17 mouse cellular contexts compared by ENCODE assay signal in genomic region chr5:111176441-111176840, GRCm38 (mm10).
DNase-seq lines count a peak whose midpoint lies in the region; ATAC-seq lines count a peak whose summit lies in the region.
"Had no signal": no experiment of that assay in that cellular context is flagged by ENCODE, and none has a peak within 500 bp of the region (broad histone marks: within the 10 kb centered on the region; RNA-seq: fewer than 3 reads in every experiment).

No protein-coding gene starts in this region.

- ATAC-seq in forebrain, embryonic 12.5 days (ENCODE audit: low FRiP score): no peak
- ATAC-seq in forebrain, embryonic 13.5 days: no peak
- ATAC-seq in midbrain, embryonic 11.5 days (ENCODE audit: low FRiP score): 0 out of 2 replicates have a peak, but pooled peaks have one; percentile 9
- ATAC-seq: intestine, postnatal 0 days had no signal

- H3K4me3 ChIP-seq in forebrain, embryonic 12.5 days (replicated peaks): no peak overlapping the region
- no peak overlapping the region for H3K4me3 ChIP-seq in forebrain, embryonic 13.5 days
- no peak overlapping the region for H3K4me3 ChIP-seq in midbrain, embryonic 11.5 days (ENCODE audit: low read depth, low read length)
- H3K4me3 ChIP-seq: embryonic facial prominence, embryonic 12.5 days had no signal

- H3K36me3 ChIP-seq in forebrain, embryonic 12.5 days (replicated peaks): no peaks in the 10 kb centered on the region
- H3K36me3 ChIP-seq in forebrain, embryonic 13.5 days (ENCODE audit: poor library complexity, severe bottlenecking): no peaks in the 10 kb centered on the region
- H3K36me3 ChIP-seq in midbrain, embryonic 11.5 days (ENCODE audit: control insufficient read depth, insufficient read depth, low read length): no peaks in the 10 kb centered on the region
- H3K36me3 ChIP-seq: embryonic facial prominence, embryonic 12.5 days had no signal

- no peaks in the 10 kb centered on the region for H3K9me3 ChIP-seq in forebrain, embryonic 12.5 days
- H3K9me3 ChIP-seq in forebrain, embryonic 13.5 days (replicated peaks): no peaks in the 10 kb centered on the region
- no peaks in the 10 kb centered on the region for H3K9me3 ChIP-seq in midbrain, embryonic 11.5 days (ENCODE audit: control insufficient read depth, low read length)
- H3K9me3 ChIP-seq: embryonic facial prominence, embryonic 12.5 days had no signal

- peak overlapping the region; percentile 8; the same call in 1 of the 2 replicates for H3K27ac ChIP-seq in forebrain, embryonic 12.5 days
- no peak overlapping the region; the same call in 1 of the 2 replicates for H3K27ac ChIP-seq in forebrain, embryonic 13.5 days
- H3K27ac ChIP-seq in midbrain, embryonic 11.5 days (ENCODE audit: low read depth, low read length): no peak overlapping the region
- H3K27ac ChIP-seq: embryonic facial prominence, embryonic 12.5 days; stomach, postnatal 0 days had no signal

- DNase-seq in lung, postnatal 25 days (ENCODE audit: low spot score): peak; percentile 18
- DNase-seq in lung, postnatal 36 days: no peak
- no peak for DNase-seq in midbrain, embryonic 11.5 days (ENCODE audit: low spot score, missing footprints)
- DNase-seq in thymus, postnatal 14 days: peak; percentile 57
- no peak for DNase-seq in cerebellum, adult 18-20 months
- DNase-seq in left cerebral cortex, adult 11 months (ENCODE audit: low spot score): no peak
- DNase-seq: adrenal gland, postnatal 25 days; cerebellum, adult 2 months; left cerebral cortex, postnatal 4 days; lung, adult 2 months; right cerebral cortex, postnatal 14 days had no signal

- no peak overlapping the region for H3K4me2 ChIP-seq in forebrain, embryonic 12.5 days
- H3K4me2 ChIP-seq in forebrain, embryonic 13.5 days: no peak overlapping the region
- H3K4me2 ChIP-seq in midbrain, embryonic 11.5 days: no peak overlapping the region
- H3K4me2 ChIP-seq: embryonic facial prominence, embryonic 12.5 days; heart, embryonic 11.5 days had no signal

- H3K9ac ChIP-seq in forebrain, embryonic 12.5 days: no peak overlapping the region
- no peak overlapping the region; the same call in 1 of the 2 replicates for H3K9ac ChIP-seq in forebrain, embryonic 13.5 days
- no peak overlapping the region for H3K9ac ChIP-seq in midbrain, embryonic 11.5 days (ENCODE audit: low read length)
- H3K9ac ChIP-seq: embryonic facial prominence, embryonic 12.5 days had no signal

- H3K27me3 ChIP-seq in forebrain, embryonic 12.5 days: no peaks in the 10 kb centered on the region
- H3K27me3 ChIP-seq in forebrain, embryonic 13.5 days: no peaks in the 10 kb centered on the region
- no peaks in the 10 kb centered on the region for H3K27me3 ChIP-seq in midbrain, embryonic 11.5 days (ENCODE audit: control insufficient read depth, insufficient read depth, low read length)
- H3K27me3 ChIP-seq: embryonic facial prominence, embryonic 12.5 days had no signal

- whole genome bisulfite sequencing in forebrain, embryonic 12.5 days: 92% methylated on average over 13 of the region's 13 CpGs
- 91% methylated on average over 13 of the region's 13 CpGs for WGBS in forebrain, embryonic 13.5 days
- 96% methylated on average over 13 of the region's 13 CpGs for WGBS in midbrain, embryonic 11.5 days

- H3K4me1 ChIP-seq in forebrain, embryonic 12.5 days: peaks cover 57% of the 10 kb centered on the region
- H3K4me1 ChIP-seq in forebrain, embryonic 13.5 days: peaks cover 75% of the 10 kb centered on the region
- H3K4me1 ChIP-seq in midbrain, embryonic 11.5 days (ENCODE audit: control insufficient read depth, insufficient read depth, low read length): peaks cover 15% of the 10 kb centered on the region

Comparison
In these comparisons a context has a peak if more than half of its experiments do, and no peak if none do; other contexts are left out.
1. DNase-seq: peak in lung, postnatal 25 days (single experiment) and thymus, postnatal 14 days (single experiment); none in lung, postnatal 36 days (single experiment), midbrain, embryonic 11.5 days (single experiment), cerebellum, adult 18-20 months (0 of 2) and left cerebral cortex, adult 11 months (single experiment).